Mouse (Mus musculus): ENCODE results near the gene Lgals4.

- TF ChIP-seq CTCF (IDR thresholded peaks at IDR 0.05; ENCODE audit: low read depth): no peak
- no peak for TF ChIP-seq EP300 (IDR thresholded peaks at IDR 0.05; ENCODE audit: low read depth)
Measured at GRCm38 (mm10) chr7:28795832-28796231, 37.8 kb upstream of the Lgals4 start.

Data from liver, embryonic 14.5 days (tissue).